Mouse (Mus musculus) hindbrain, postnatal 0 days (tissue): ENCODE measurements at regions not wholly inside any gene's neighbourhood (a gene's known extent, or its start where the extent isn't known, plus 50 kb on each side); places are given as distances from the start of the nearest gene placed in this dataset.
"Not testable (repeated sequence)": the region's sequence is repeated elsewhere in the genome, so short reads cannot be mapped to it uniquely, and the experiment has no call there.

ENCODE experiments used
- ATAC-seq: fragments of 200-750 bp; cut with Nextera tagmentation; 2 replicates; pipeline ENCODE4 v1.8.0; 2017; ENCODE audit warnings: mild to moderate bottlenecking, moderate TSS enrichment, moderate library complexity
- DNase-seq: peaks from one replicate; pipeline ENCODE4 v3.0.0-alpha.2; 2015; ENCODE audit warnings: low spot score
- H3K27ac ChIP-seq: fragments of 300-500 bp; sonication (generic); 2 replicates; pipeline ENCODE4 v1.5.1; 2014; ENCODE audit warnings: mild to moderate bottlenecking
- H3K27me3 ChIP-seq: fragments of 300-500 bp; sonication (generic); 2 replicates; pipeline ENCODE4 v1.6.1; 2014; ENCODE audit warnings: low read length, mixed read lengths; ENCODE audit not compliant: insufficient read depth
- H3K36me3 ChIP-seq: fragments of 300-500 bp; sonication (generic); 2 replicates; pipeline ENCODE4 v1.6.1; 2014; ENCODE audit warnings: low read length, mixed read lengths; ENCODE audit not compliant: insufficient read depth
- H3K4me1 ChIP-seq: fragments of 300-500 bp; sonication (generic); 2 replicates; pipeline ENCODE4 v1.6.1; 2014; ENCODE audit warnings: antibody characterized with exemption, low read length, mixed read lengths; ENCODE audit not compliant: insufficient read depth
- H3K4me2 ChIP-seq: fragments of 300-500 bp; sonication (generic); 2 replicates; pipeline ENCODE4 v1.6.1; 2014; ENCODE audit warnings: low read depth, mild to moderate bottlenecking, low read length, moderate library complexity, mixed read lengths
- H3K4me3 ChIP-seq: fragments of 300-500 bp; sonication (generic); 2 replicates; pipeline ENCODE4 v1.5.1; 2014; ENCODE audit warnings: low read length
- H3K9ac ChIP-seq: fragments of 300-500 bp; sonication (generic); replicated peaks from 2 replicates; pipeline ENCODE4 v1.6.1; 2014; ENCODE audit warnings: mild to moderate bottlenecking, low read length, moderate library complexity, mixed read lengths
- H3K9me3 ChIP-seq: fragments of 300-500 bp; sonication (generic); 2 replicates; pipeline ENCODE4 v1.6.1; 2016; ENCODE audit warnings: low read length, mixed read lengths
- CTCF ChIP-seq: IDR thresholded peaks from 2 replicates; pipeline ENCODE4 v1.5.1; 2016; ENCODE audit warnings: antibody characterized with exemption, control low read depth, low read depth
- WGBS: fragments of 180-500 bp; shearing (Covaris S2); extraction: QIAGEN DNeasy Blood & Tissue Kit; methylation state at CpG from one replicate; pipeline ENCODE4 v1.1.7; 2014; 5-methylcytosine and 5-hydroxymethylcytosine counted together

DNA sequence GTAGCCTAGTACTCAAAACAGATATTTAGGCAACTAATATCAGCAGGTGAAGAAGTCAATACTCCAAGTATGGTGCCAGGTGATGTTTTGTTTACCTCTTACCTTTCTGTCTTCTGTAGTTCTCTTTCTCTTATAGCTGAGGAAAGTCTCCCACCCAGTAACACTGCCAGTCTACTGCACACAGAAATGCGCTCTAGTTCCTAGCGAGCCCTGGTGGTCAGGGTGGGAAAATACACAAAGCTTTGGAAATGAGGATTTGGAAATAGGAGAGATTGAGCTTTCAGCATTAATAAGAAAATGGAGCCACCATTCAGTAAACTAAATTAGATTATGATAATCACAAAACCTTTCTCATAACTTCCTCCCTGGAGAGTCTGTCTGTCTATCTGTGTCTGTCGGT lies 153.1 kb downstream of the Casp12 start:
- Histone ChIP-seq H3K4me2 (no peak overlapping the region), H3K4me1 (no peaks in the 10 kb centered on the region), H3K27ac (no peak overlapping the region), H3K9me3 (no peaks in the 10 kb centered on the region), H3K4me3 (no peak overlapping the region), H3K36me3 (no peaks in the 10 kb centered on the region), H3K27me3 (no peaks in the 10 kb centered on the region), H3K9ac (no peak overlapping the region)
- WGBS = 62% methylated on average over 3 of the region's 3 CpGs
- DNase-seq (no peak), ATAC-seq (no peak)
- peak; percentile 54 for TF ChIP-seq CTCF

DNA sequence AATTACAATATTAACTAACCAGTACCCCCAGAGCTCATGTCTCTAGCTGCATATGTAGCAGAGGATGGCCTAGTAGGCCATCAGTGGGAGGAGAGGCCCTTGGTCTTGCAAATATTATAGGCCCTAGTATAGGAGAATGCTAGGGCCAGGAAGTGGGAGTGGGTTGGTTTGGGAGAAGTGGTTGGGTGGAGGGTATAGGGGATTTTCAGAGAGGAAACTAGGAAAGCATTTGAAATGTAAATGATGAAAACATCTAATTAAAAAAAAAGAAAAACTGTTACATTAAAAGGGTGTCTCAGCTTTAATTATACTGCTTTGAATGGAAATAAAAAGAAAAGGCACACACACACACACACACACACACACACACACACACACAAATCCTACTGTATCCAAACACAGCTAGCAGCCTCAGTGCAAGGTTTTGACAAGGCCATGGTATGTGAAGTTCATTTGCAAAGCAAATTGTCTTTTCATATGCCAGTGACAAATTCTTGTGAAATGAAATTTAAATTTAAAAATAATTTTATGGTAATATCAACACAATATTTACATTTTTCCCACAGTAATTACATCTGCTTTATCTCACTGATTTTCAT lies 180.6 kb downstream of the Casp12 start:
- DNase-seq (no peak), ATAC-seq (no peak)
- no peaks in the 10 kb centered on the region for H3K4me1 ChIP-seq
- TF ChIP-seq CTCF = no peak
- H3K4me3 ChIP-seq = no peak overlapping the region
- H3K27me3 ChIP-seq = no peaks in the 10 kb centered on the region
- H3K9me3 ChIP-seq = no peaks in the 10 kb centered on the region
- no peak overlapping the region for H3K27ac ChIP-seq
- H3K4me2 ChIP-seq = no peak overlapping the region
- no peaks in the 10 kb centered on the region for H3K36me3 ChIP-seq
- no peak overlapping the region for H3K9ac ChIP-seq

GRCm38 (mm10) chr9:5542604-5543003 lies 197.4 kb downstream of the Casp12 start:
- no peak overlapping the region for H3K4me3 ChIP-seq
- no peak overlapping the region for H3K27ac ChIP-seq
- H3K9me3 ChIP-seq = no peaks in the 10 kb centered on the region
- no peaks in the 10 kb centered on the region for H3K27me3 ChIP-seq
- 73% methylated on average over 1 of the region's 1 CpGs for whole genome bisulfite sequencing
- TF ChIP-seq CTCF = no peak
- DNase-seq = no peak
- H3K4me2 ChIP-seq = no peak overlapping the region
- ATAC-seq = no peak
- no peaks in the 10 kb centered on the region for H3K36me3 ChIP-seq
- no peaks in the 10 kb centered on the region for H3K4me1 ChIP-seq
- H3K9ac ChIP-seq = no peak overlapping the region

DNA sequence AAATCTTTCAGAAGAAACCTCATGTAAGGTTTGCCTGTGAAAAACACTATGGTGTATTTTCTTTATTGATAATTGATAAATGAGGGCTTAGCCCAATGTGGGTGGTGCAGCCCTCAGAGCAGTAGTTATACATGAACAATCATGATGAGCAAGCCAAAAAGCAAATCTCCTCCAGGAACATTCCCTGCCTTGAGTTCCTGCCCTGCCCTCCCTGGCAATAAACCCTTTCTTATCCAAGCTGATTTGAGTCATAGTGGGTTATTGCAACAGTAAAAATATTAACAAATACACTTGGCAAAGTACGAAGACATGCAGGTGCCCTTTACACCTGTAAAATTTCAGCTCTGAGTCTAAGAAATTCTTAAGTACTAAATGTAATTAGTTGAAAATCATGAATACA lies 229.8 kb downstream of the Casp12 start:
- no peak for ATAC-seq

GRCm38 (mm10) chr9:5578168-5578567 lies 232.9 kb downstream of the Casp12 start:
- H3K4me2 ChIP-seq, H3K4me1 ChIP-seq, H3K27ac ChIP-seq, ATAC-seq, H3K9me3 ChIP-seq, DNase-seq, H3K27me3 ChIP-seq, H3K36me3 ChIP-seq, H3K4me3 ChIP-seq, H3K9ac ChIP-seq: not testable (repeated sequence)
- 91% methylated on average over 9 of the region's 11 CpGs for WGBS

More for the DNA sequence above, 229.8 kb downstream of the Casp12 start:
- Histone ChIP-seq H3K36me3 (no peaks in the 10 kb centered on the region), H3K4me3 (no peak overlapping the region), H3K4me2 (no peak overlapping the region), H3K4me1 (no peaks in the 10 kb centered on the region), H3K27ac (no peak overlapping the region), H3K9ac (no peak overlapping the region), H3K27me3 (no peaks in the 10 kb centered on the region), H3K9me3 (no peaks in the 10 kb centered on the region)
- WGBS = 94% methylated on average over 1 of the region's 1 CpGs
- no peak for TF ChIP-seq CTCF
- no peak for DNase-seq

GRCm38 (mm10) chr9:5595891-5596635 lies 250.8 kb downstream of the Casp12 start:
- Histone ChIP-seq H3K4me1 (no peaks in the 10 kb centered on the region), H3K36me3 (no peaks in the 10 kb centered on the region), H3K4me3 (no peak overlapping the region), H3K4me2 (no peak overlapping the region), H3K27me3 (no peaks in the 10 kb centered on the region), H3K27ac (no peak overlapping the region), H3K9ac (no peak overlapping the region), H3K9me3 (no peaks in the 10 kb centered on the region)
- no peak for TF ChIP-seq CTCF
- DNase-seq (no peak), ATAC-seq (no peak)
- WGBS = 58% methylated on average over 3 of the region's 3 CpGs

GRCm38 (mm10) chr9:5604019-5604418 lies 258.8 kb downstream of the Casp12 start:
- TF ChIP-seq CTCF = no peak

More at GRCm38 (mm10) chr9:5604019-5604418, 258.8 kb downstream of the Casp12 start:
- ATAC-seq (peak; percentile 81), DNase-seq (peak; percentile 29)
- Histone ChIP-seq H3K4me3 (no peak overlapping the region), H3K9me3 (no peaks in the 10 kb centered on the region), H3K4me2 (no peak overlapping the region), H3K9ac (no peak overlapping the region), H3K27ac (no peak overlapping the region), H3K36me3 (no peaks in the 10 kb centered on the region), H3K27me3 (no peaks in the 10 kb centered on the region), H3K4me1 (no peaks in the 10 kb centered on the region)
- WGBS = 58% methylated on average over 1 of the region's 1 CpGs
